Mouse (Mus musculus) liver, embryonic 18 days (tissue): Measurements from ENCODE around the gene Gpx8. TPM values are rescaled to one million over a fixed set of nuclear protein-coding genes. Genes with fewer than 3 reads are reported as not detected.

Experiments used
- polyA plus RNA-seq: library from polyadenylated mRNA; depleted of rRNA; stranded (reverse); fragments of >200 nt; gene quantifications from 2 replicates; pipeline ENCODE4 v1.2.3, GENCODE M21; 2012; rRNA removed

Gene Gpx8
- polyA plus RNA-seq: 3.0 and 3.3 TPM in 2 replicates

GRCm38 (mm10) chr13:113046211-113046883 lies at the start of gene Gpx8:
Gene Gpx8, minus strand, starts transcription at chr13:113046410.

GRCm38 (mm10) chr13:113034950-113035421 lies 11.2 kb downstream of the Gpx8 start, which contains the start of gene Cdc20b:
Gene Cdc20b, plus strand, starts transcription at chr13:113035111.

GRCm38 (mm10) chr13:112993531-112994152 lies 52.6 kb downstream of the Gpx8 start, which contains the start of gene Mcidas:
Gene Mcidas, plus strand, starts transcription at chr13:112993845.

Other genes with a start within 250 kb of the Gpx8 start
- 24.5 and 27.2 TPM in 2 replicates for gene Plpp1, start 245.6 kb downstream of the Gpx8 start, polyA plus RNA-seq
- 12.5 and 12.9 TPM in 2 replicates for gene Mtrex, start 119.0 kb downstream of the Gpx8 start, polyA plus RNA-seq
- gene Dhx29, start 119.0 kb downstream of the Gpx8 start, polyA plus RNA-seq: 2.2 TPM in 2 replicates
- 1.0 and 1.1 TPM in 2 replicates for gene Ccno, start 58.6 kb downstream of the Gpx8 start, polyA plus RNA-seq
- not detected in 2 replicates for gene Mcidas, start 52.6 kb downstream of the Gpx8 start, polyA plus RNA-seq
- not detected in 2 replicates for gene Cdc20b, start 11.3 kb downstream of the Gpx8 start, polyA plus RNA-seq
- gene Gzma, start 54.6 kb upstream of the Gpx8 start, polyA plus RNA-seq: 5.6 and 10.6 TPM in 2 replicates
- 0.19 and 0.40 TPM in 2 replicates for gene Esm1, start 163.2 kb upstream of the Gpx8 start, polyA plus RNA-seq
- gene Gzmk, start 179.5 kb upstream of the Gpx8 start, polyA plus RNA-seq: not detected in 2 replicates
- gene BC067074, start 246.7 kb upstream of the Gpx8 start, polyA plus RNA-seq: 0.28 and 0.30 TPM in 2 replicates